Comparison of ENCODE assay signal across 26 mouse cellular contexts in the genomic region with DNA sequence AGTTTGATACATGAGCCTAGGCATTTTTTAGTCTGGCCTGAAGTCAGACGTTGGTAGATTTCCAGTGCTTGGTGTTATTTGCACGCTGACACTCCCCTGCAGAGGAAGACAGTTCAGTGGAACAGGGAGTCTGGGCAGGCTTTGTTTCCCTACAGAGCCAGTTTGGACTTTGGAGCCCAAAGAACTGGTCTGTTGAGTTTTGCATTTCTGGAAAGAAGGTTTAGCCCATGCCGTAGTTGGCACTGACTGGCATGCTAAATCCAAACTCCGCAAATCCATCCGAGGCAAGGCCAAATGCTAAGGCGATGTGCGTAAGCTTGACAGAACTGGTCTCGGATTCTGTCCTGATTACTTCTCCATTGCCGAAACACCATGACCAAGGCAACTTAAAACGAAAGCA. TPM values are rescaled to one million over a fixed set of nuclear protein-coding genes. Genes with fewer than 3 reads are reported as not detected.
DNase-seq lines count a peak whose midpoint lies in the region; ATAC-seq and TF ChIP-seq lines count a peak whose summit lies in the region.
"Had no signal": no experiment of that assay in that cellular context is flagged by ENCODE, and none has a peak within 500 bp of the region (broad histone marks: within the 10 kb centered on the region; RNA-seq: fewer than 3 reads in every experiment).

No protein-coding gene starts in this region.

- peaks cover 21% of the 10 kb centered on the region for H3K36me3 ChIP-seq in liver, adult 2 months (ENCODE audit: control insufficient read depth, insufficient read depth, low read length)
- peaks cover 18% of the 10 kb centered on the region for H3K36me3 ChIP-seq in stomach, postnatal 0 days (ENCODE audit: control insufficient read depth, insufficient read depth, low read length)
- H3K36me3 ChIP-seq in forebrain, embryonic 15.5 days: peaks cover 41% of the 10 kb centered on the region

- no peak overlapping the region for H3K9ac ChIP-seq in liver, adult 2 months (ENCODE audit: low read depth, low read length)
- no peak overlapping the region for H3K9ac ChIP-seq in stomach, postnatal 0 days (ENCODE audit: low read length)
- H3K9ac ChIP-seq in forebrain, embryonic 15.5 days (replicated peaks): no peak overlapping the region
- H3K9ac ChIP-seq: embryonic facial prominence, embryonic 13.5 days; hindbrain, embryonic 13.5 days; limb, embryonic 15.5 days had no signal

- 76% methylated on average over 10 of the region's 10 CpGs for WGBS in liver, adult 2 months
- 64% methylated on average over 10 of the region's 10 CpGs for whole genome bisulfite sequencing in stomach, postnatal 0 days
- WGBS in forebrain, embryonic 15.5 days: 90% methylated on average over 10 of the region's 10 CpGs

- H3K27me3 ChIP-seq in liver, adult 2 months (ENCODE audit: control insufficient read depth, insufficient read depth, low read length): no peaks in the 10 kb centered on the region
- no peaks in the 10 kb centered on the region for H3K27me3 ChIP-seq in stomach, postnatal 0 days (ENCODE audit: control insufficient read depth, insufficient read depth, low read length)
- H3K27me3 ChIP-seq in forebrain, embryonic 15.5 days: no peaks in the 10 kb centered on the region
- H3K27me3 ChIP-seq: embryonic facial prominence, embryonic 13.5 days; hindbrain, embryonic 13.5 days; limb, embryonic 15.5 days; megakaryocyte, embryonic 14.5 days had no signal

- intact Hi-C loops in heart, postnatal 10 days (cut with DNase I): no loop called here

- no peak for TF ChIP-seq CTCF in liver, adult 2 months (IDR thresholded peaks at IDR 0.05; ENCODE audit: low read depth, low read length)
- TF ChIP-seq CTCF in stomach, postnatal 0 days (IDR thresholded peaks at IDR 0.05; ENCODE audit: low read depth): no peak

- peak; percentile 78 for DNase-seq in heart, adult 11 months
- DNase-seq in heart, postnatal 10 days: no peak
- peak; percentile 71 for DNase-seq in liver, adult 2 months (ENCODE audit: extremely low read depth, low read depth, low spot score)
- no peak for DNase-seq in liver
- peak; percentile 64 to 72 for DNase-seq in kidney, postnatal 36 days
- peak; percentile 81 for DNase-seq in stomach, postnatal 0 days (ENCODE audit: low spot score)
- no peak for DNase-seq in urinary bladder, adult 18-20 months (ENCODE audit: low spot score in 2 of 2)
- DNase-seq: adrenal gland, postnatal 25 days; cerebellum, adult 11-12 months; cerebellum, postnatal 14 days; gastrocnemius, postnatal 36 days; layer of hippocampus, postnatal 36 days; lung, adult 2 months; midbrain, embryonic 14.5 days; thymus, postnatal 4 days had no signal

- no peak for TF ChIP-seq EP300 in stomach, postnatal 0 days (optimal IDR thresholded peaks at IDR 0.05)

- peaks cover 8% of the 10 kb centered on the region for H3K4me1 ChIP-seq in liver, adult 2 months (ENCODE audit: control insufficient read depth, insufficient read depth, low read length)
- H3K4me1 ChIP-seq in stomach, postnatal 0 days (replicated peaks; ENCODE audit: control insufficient read depth, insufficient read depth): no peaks in the 10 kb centered on the region; the same call in 1 of the 2 replicates
- H3K4me1 ChIP-seq in forebrain, embryonic 15.5 days: peaks cover 20% of the 10 kb centered on the region

- no peaks in the 10 kb centered on the region for H3K9me3 ChIP-seq in stomach, postnatal 0 days (ENCODE audit: control insufficient read depth, low read length)
- H3K9me3 ChIP-seq in forebrain, embryonic 15.5 days: no peaks in the 10 kb centered on the region
- H3K9me3 ChIP-seq: embryonic facial prominence, embryonic 13.5 days; heart, embryonic 10.5 days; hindbrain, embryonic 13.5 days; limb, embryonic 15.5 days; megakaryocyte, embryonic 14.5 days had no signal

- no peak for TF ChIP-seq POLR2A in liver, adult 2 months (IDR thresholded peaks at IDR 0.05; ENCODE audit: extremely low read depth, insufficient read depth, low read length)

- no peak overlapping the region for H3K4me3 ChIP-seq in liver, adult 2 months (ENCODE audit: insufficient read depth, low read depth, low read length)
- H3K4me3 ChIP-seq in stomach, postnatal 0 days (ENCODE audit: low read depth, low read length): no peak overlapping the region
- H3K4me3 ChIP-seq in forebrain, embryonic 15.5 days: no peak overlapping the region
- H3K4me3 ChIP-seq: embryonic facial prominence, embryonic 13.5 days; heart, embryonic 10.5 days; hindbrain, embryonic 13.5 days; limb, embryonic 15.5 days had no signal

- no peak overlapping the region for H3K27ac ChIP-seq in liver, adult 2 months (replicated peaks; ENCODE audit: insufficient read depth, low read depth, low read length)
- peak overlapping the region; percentile 70 for H3K27ac ChIP-seq in stomach, postnatal 0 days (replicated peaks)
- H3K27ac ChIP-seq in forebrain, embryonic 15.5 days (replicated peaks): no peak overlapping the region
- H3K27ac ChIP-seq: embryonic facial prominence, embryonic 13.5 days; heart, embryonic 10.5 days; hindbrain, embryonic 13.5 days; kidney, postnatal 0 days; limb, embryonic 15.5 days had no signal

- ATAC-seq in stomach, postnatal 0 days (ENCODE audit: low FRiP score, low TSS enrichment): peak; percentile 39
- no peak for ATAC-seq in forebrain, embryonic 15.5 days (replicated peaks)
- ATAC-seq: activated CD4-positive, CD25-positive, alpha-beta regulatory T cell, adult 4 months; forebrain, embryonic 16.5 days had no signal

- no peak overlapping the region; the same call in 1 of the 2 replicates for H3K4me2 ChIP-seq in stomach, postnatal 0 days (replicated peaks; ENCODE audit: low read depth)
- H3K4me2 ChIP-seq in forebrain, embryonic 15.5 days (replicated peaks): no peak overlapping the region
- H3K4me2 ChIP-seq: embryonic facial prominence, embryonic 13.5 days; hindbrain, embryonic 13.5 days; limb, embryonic 15.5 days had no signal

- H3K79me2 ChIP-seq in liver, adult 2 months (ENCODE audit: control insufficient read depth, insufficient read depth, low read length): no peaks in the 10 kb centered on the region; the same call in 1 of the 2 replicates

RNA-seq across cellular contexts. Expression of a gene that starts 3.2 kb away (rescaled TPM):
- total RNA-seq in heart, postnatal 10 days (2021): 10 to 100 TPM; 35.3 to 42.5 TPM
- 53.1 and 63.8 TPM in 2 replicates for total RNA-seq in liver, adult 2 months (2014; rRNA removed)
- 90.3 and 103 TPM in 2 replicates for polyA plus RNA-seq in liver, adult 2 months (2012; rRNA removed)
- polyA plus RNA-seq in stomach, postnatal 0 days (2015; fragmentation: Nextera tagmentation; extraction: Ambion mirVana): 439 and 445 TPM in 2 replicates
- polyA plus RNA-seq in forebrain, embryonic 15.5 days (2015; fragmentation: Nextera tagmentation; extraction: Ambion mirVana): 120 and 132 TPM in 2 replicates

RNA-seq across cellular contexts. Expression of a gene that starts 7.0 kb away (rescaled TPM):
- 10 to 100 TPM; 20.5 to 22.3 TPM for total RNA-seq in heart, postnatal 10 days (2021)
- total RNA-seq in liver, adult 2 months (2014; rRNA removed): 8.8 and 9.9 TPM in 2 replicates
- polyA plus RNA-seq in liver, adult 2 months (2012; rRNA removed): 0.15 and 0.21 TPM in 2 replicates
- polyA plus RNA-seq in stomach, postnatal 0 days (2015; fragmentation: Nextera tagmentation; extraction: Ambion mirVana): 0.59 and 0.68 TPM in 2 replicates
- polyA plus RNA-seq in forebrain, embryonic 15.5 days (2015; fragmentation: Nextera tagmentation; extraction: Ambion mirVana): 0.97 and 1.1 TPM in 2 replicates

RNA-seq across cellular contexts. Expression of a gene that starts 16.2 kb away (rescaled TPM):
- 1 to 10 TPM; 1.0 to 1.8 TPM for total RNA-seq in heart, postnatal 10 days (2021)
- total RNA-seq in liver, adult 2 months (2014; rRNA removed): 0.18 and 1.1 TPM in 2 replicates
- 0.09 and 0.61 TPM in 2 replicates for polyA plus RNA-seq in liver, adult 2 months (2012; rRNA removed)
- polyA plus RNA-seq in stomach, postnatal 0 days (2015; fragmentation: Nextera tagmentation; extraction: Ambion mirVana): 0.46 and 0.96 TPM in 2 replicates
- polyA plus RNA-seq in forebrain, embryonic 15.5 days (2015; fragmentation: Nextera tagmentation; extraction: Ambion mirVana): 0.93 and 1.1 TPM in 2 replicates

RNA-seq across cellular contexts. Expression of a gene that starts 16.8 kb away (rescaled TPM):
- total RNA-seq in heart, postnatal 10 days (2021): 10 to 100 TPM; 79.6 to 85.0 TPM
- 6.6 and 9.0 TPM in 2 replicates for total RNA-seq in liver, adult 2 months (2014; rRNA removed)
- polyA plus RNA-seq in liver, adult 2 months (2012; rRNA removed): 13.6 and 18.0 TPM in 2 replicates
- polyA plus RNA-seq in stomach, postnatal 0 days (2015; fragmentation: Nextera tagmentation; extraction: Ambion mirVana): 39.8 and 42.8 TPM in 2 replicates
- 79.0 and 82.5 TPM in 2 replicates for polyA plus RNA-seq in forebrain, embryonic 15.5 days (2015; fragmentation: Nextera tagmentation; extraction: Ambion mirVana)

RNA-seq across cellular contexts. Expression of a gene that starts 24.1 kb away (rescaled TPM):
- total RNA-seq in heart, postnatal 10 days (2021): under 1 TPM; 0.17 TPM
- 0.07 TPM in 1 of 2 replicates, not detected in the other for total RNA-seq in liver, adult 2 months (2014; rRNA removed)
- polyA plus RNA-seq in liver, adult 2 months (2012; rRNA removed): not detected in 2 replicates
- 0.56 and 0.63 TPM in 2 replicates for polyA plus RNA-seq in stomach, postnatal 0 days (2015; fragmentation: Nextera tagmentation; extraction: Ambion mirVana)
- polyA plus RNA-seq in forebrain, embryonic 15.5 days (2015; fragmentation: Nextera tagmentation; extraction: Ambion mirVana): 0.18 TPM in 1 of 2 replicates, not detected in the other
- total RNA-seq: ES-E14 had no signal
- polyA plus RNA-seq: activated CD4-positive, CD25-positive, alpha-beta regulatory T cell, adult 4 months; heart, embryonic 10.5 days; heart, postnatal 0 days had no signal

Comparison
In these comparisons a context has a peak if more than half of its experiments do, and no peak if none do; other contexts are left out.
1. DNase-seq: peak in heart, adult 11 months (single experiment), liver, adult 2 months (single experiment), kidney, postnatal 36 days (2 of 2) and stomach, postnatal 0 days (single experiment); none in heart, postnatal 10 days (0 of 2), liver (single experiment) and urinary bladder, adult 18-20 months (0 of 2).